Mouse (Mus musculus): ENCODE data around the gene Grik3. TPM values are rescaled to one million over a fixed set of nuclear protein-coding genes. Genes with fewer than 3 reads are reported as not detected.

Grik3 gene
- polyA plus RNA-seq, 1 experiment from 2014 or later, result 0.23 TPM

Small RNA genes lying within 50 kb of the gene (microRNA-seq; reads per million reads assigned to microRNA genes)
- not detected for gene Mir692-2

Measured in heart, embryonic 12.5 days (tissue).